Mouse (Mus musculus) myocyte (in vitro differentiated cells): ENCODE data around the gene Cda.

Source experiments
- CEBPB ChIP-seq: IDR thresholded peaks from 2 replicates; pipeline ENCODE4 v1.6.1; 2011; ENCODE audit warnings: mild to moderate bottlenecking, moderate library complexity; ENCODE audit not compliant: poor library complexity, insufficient read depth, severe bottlenecking
- E2F4 ChIP-seq: IDR thresholded peaks from one replicate; pipeline ENCODE4 v1.6.1; 2011; ENCODE audit warnings: mild to moderate bottlenecking, control low read depth, moderate library complexity; ENCODE audit not compliant: insufficient read depth
- MAX ChIP-seq: IDR thresholded peaks from one replicate; pipeline ENCODE4 v1.6.1; 2011; ENCODE audit warnings: low read depth, mild to moderate bottlenecking, control low read depth
- MYOD1 ChIP-seq, 3 experiments: IDR thresholded peaks; one replicate each; pipeline ENCODE4 v1.6.1; 2011; ENCODE audit warnings: control low read depth in 2 of 3, low read depth in 2 of 3, mild to moderate bottlenecking in 2 of 3, moderate library complexity in 1 of 3; ENCODE audit not compliant: insufficient read length in 2 of 3, control insufficient read depth in 1 of 3
- MYOG ChIP-seq, 3 experiments: IDR thresholded peaks; one replicate each; pipeline ENCODE4 v1.6.1; 2011; ENCODE audit warnings: control low read depth in 2 of 3, low read depth in 2 of 3, mild to moderate bottlenecking in 2 of 3; ENCODE audit not compliant: insufficient read length in 2 of 3, control insufficient read depth in 1 of 3, insufficient read depth in 1 of 3
- POLR2A ChIP-seq: IDR thresholded peaks from one replicate; pipeline ENCODE4 v1.6.1; 2011; ENCODE audit warnings: low read depth, mild to moderate bottlenecking, control low read depth, moderate library complexity; ENCODE audit not compliant: insufficient read length
- POLR2AphosphoS2 ChIP-seq: IDR thresholded peaks from one replicate; pipeline ENCODE4 v1.6.1; 2011; ENCODE audit warnings: low read depth, control low read depth; ENCODE audit not compliant: insufficient read length
- REST ChIP-seq: IDR thresholded peaks from one replicate; pipeline ENCODE4 v1.6.1; 2011; ENCODE audit warnings: mild to moderate bottlenecking, control low read depth, moderate library complexity; ENCODE audit not compliant: insufficient read depth, insufficient read length
- SRF ChIP-seq: IDR thresholded peaks from one replicate; pipeline ENCODE4 v1.6.1; 2011; ENCODE audit warnings: low read depth; ENCODE audit not compliant: control insufficient read depth, insufficient read length
- TCF12 ChIP-seq: IDR thresholded peaks from one replicate; pipeline ENCODE4 v1.6.1; 2011; ENCODE audit warnings: mild to moderate bottlenecking, control low read depth; ENCODE audit not compliant: poor library complexity, insufficient read depth, severe bottlenecking
- TCF3 ChIP-seq: IDR thresholded peaks from one replicate; pipeline ENCODE4 v1.6.1; 2011; ENCODE audit warnings: low read depth, control low read depth; ENCODE audit not compliant: insufficient read length
- USF1 ChIP-seq: IDR thresholded peaks from one replicate; pipeline ENCODE4 v1.6.1; 2011; ENCODE audit warnings: low read depth, mild to moderate bottlenecking, control low read depth, moderate library complexity

DNA sequence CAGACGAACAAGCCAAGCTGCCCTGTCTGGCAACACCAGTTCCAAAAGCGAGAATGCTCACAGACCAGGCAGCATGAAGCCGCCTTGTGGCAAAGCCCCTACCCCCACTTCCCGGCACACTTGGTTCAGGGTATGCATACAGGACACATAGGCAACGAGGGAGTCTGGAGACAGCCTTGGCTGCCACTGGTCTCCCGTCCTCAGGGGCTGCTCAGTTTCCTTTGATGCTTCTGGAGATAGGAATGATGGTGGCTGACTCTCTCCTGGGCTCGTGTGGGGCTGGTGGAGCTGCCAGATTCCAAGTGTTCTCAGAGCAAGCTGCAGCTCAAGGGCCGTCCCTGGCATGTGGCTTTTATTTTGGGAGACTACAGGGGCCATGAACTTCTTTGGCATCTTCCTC lies 26.4 kb downstream of the Cda start:
- TF ChIP-seq MAX (no peak), REST (no peak), POLR2A (no peak), MYOG (IDR thresholded peaks at IDR 0.05; ENCODE audit: control insufficient read depth in 1 of 3, insufficient read depth in 1 of 3, insufficient read length in 2 of 3, low read depth in 2 of 3) (no peak), POLR2AphosphoS2 (no peak), USF1 (no peak), E2F4 (no peak), TCF12 (no peak), CEBPB (no peak), MYOD1 (IDR thresholded peaks at IDR 0.05; ENCODE audit: control insufficient read depth in 1 of 3, insufficient read length in 2 of 3, low read depth in 2 of 3) (no peak), TCF3 (no peak), SRF (no peak)
